Mouse (Mus musculus) megakaryocyte, adult 5-6 weeks (primary cell): Measurements from ENCODE around the gene Gm44805. TPM values are rescaled to one million over a fixed set of nuclear protein-coding genes. Genes with fewer than 3 reads are reported as not detected.

ENCODE experiments used
- ATAC-seq: 2 replicates; pipeline ENCODE4 v1.8.0; 2016; ENCODE audit warnings: mild to moderate bottlenecking, inconsistent platforms; ENCODE audit not compliant: poor library complexity, severe bottlenecking
- total RNA-seq, 2 experiments: library from RNA; stranded (forward) in 1 of 2; stranded (reverse) in 1 of 2; fragments of 153-499, 151-499 nt in 1 of 2; fragments of 221-1000, 200-1000 nt in 1 of 2; gene quantifications; 2 replicates each; pipeline versions ENCODE4 v1.2.3 to v1.2.4; 2015 to 2017

Gene Gm44805
- total RNA-seq, 2 experiments from 2014 or later = not detected

GRCm38 (mm10) chr7:19634591-19634990 is 46.6 kb downstream of the Gm44805 start:
- no peak for ATAC-seq

GRCm38 (mm10) chr7:19633855-19634254 is 47.4 kb downstream of the Gm44805 start:
- no peak for ATAC-seq

- no peak for ATAC-seq
Measured at GRCm38 (mm10) chr7:19633197-19633596, 48.0 kb downstream of the Gm44805 start.

- no peak for ATAC-seq
Measured at GRCm38 (mm10) chr7:19632720-19633119, 48.5 kb downstream of the Gm44805 start.

GRCm38 (mm10) chr7:19632275-19632674 is 48.9 kb downstream of the Gm44805 start:
- ATAC-seq = no peak

GRCm38 (mm10) chr7:19629361-19629734 is 51.9 kb downstream of the Gm44805 start, which contains the start of gene Relb:
Relb (minus strand) TSS chr7:19629438.
- peak; percentile 38 for ATAC-seq

- ATAC-seq = peak; percentile 86
Measured at GRCm38 (mm10) chr7:19628536-19629360, 52.5 kb downstream of the Gm44805 start.

- ATAC-seq = no peak
Measured at GRCm38 (mm10) chr7:19628192-19628535, 53.1 kb downstream of the Gm44805 start.

GRCm38 (mm10) chr7:19627721-19628120 is 53.5 kb downstream of the Gm44805 start:
- no peak for ATAC-seq

GRCm38 (mm10) chr7:19623433-19623832 is 57.8 kb downstream of the Gm44805 start:
- no peak for ATAC-seq

- ATAC-seq = no peak
Measured at GRCm38 (mm10) chr7:19622241-19622640, 59.0 kb downstream of the Gm44805 start.

Other genes starting within 250 kb of the Gm44805 start
- 11.4 and 14.7 TPM in 2 replicates for gene Mark4, start 222.6 kb downstream of the Gm44805 start, total RNA-seq (2015)
- gene Mark4, start 222.6 kb downstream of the Gm44805 start, total RNA-seq (2017) = 6.4 and 9.4 TPM in 2 replicates
- 0.09 and 0.14 TPM in 2 replicates for gene Exoc3l2, start 218.1 kb downstream of the Gm44805 start, total RNA-seq (2015)
- gene Exoc3l2, start 218.1 kb downstream of the Gm44805 start, total RNA-seq (2017) = 0.28 and 0.62 TPM in 2 replicates
- 3.9 and 6.2 TPM in 2 replicates for gene Bloc1s3, start 173.1 kb downstream of the Gm44805 start, total RNA-seq (2015)
- 2.7 and 4.0 TPM in 2 replicates for gene Bloc1s3, start 173.1 kb downstream of the Gm44805 start, total RNA-seq (2017)
- 27.1 and 32.1 TPM in 2 replicates for gene Trappc6a, start 173.0 kb downstream of the Gm44805 start, total RNA-seq (2015)
- gene Trappc6a, start 173.0 kb downstream of the Gm44805 start, total RNA-seq (2017) = 15.3 and 18.0 TPM in 2 replicates
- gene Nkpd1, start 163.6 kb downstream of the Gm44805 start, total RNA-seq (2015) = 0.23 TPM in 1 of 2 replicates, not detected in the other
- not detected in 2 replicates for gene Nkpd1, start 163.6 kb downstream of the Gm44805 start, total RNA-seq (2017)
- gene Ppp1r37, start 118.3 kb downstream of the Gm44805 start, total RNA-seq (2015) = 10.4 and 13.1 TPM in 2 replicates
- gene Ppp1r37, start 118.3 kb downstream of the Gm44805 start, total RNA-seq (2017) = 14.1 and 14.3 TPM in 2 replicates
- gene Zfp296, start 104.1 kb downstream of the Gm44805 start, total RNA-seq (2015) = 4.5 and 5.4 TPM in 2 replicates
- gene Zfp296, start 104.1 kb downstream of the Gm44805 start, total RNA-seq (2017) = 3.2 and 4.8 TPM in 2 replicates
- 78.2 and 107 TPM in 2 replicates for gene Gemin7, start 103.8 kb downstream of the Gm44805 start, total RNA-seq (2015)
- 39.9 and 49.3 TPM in 2 replicates for gene Gemin7, start 103.8 kb downstream of the Gm44805 start, total RNA-seq (2017)
- 15.8 and 23.4 TPM in 2 replicates for gene Clasrp, start 76.9 kb downstream of the Gm44805 start, total RNA-seq (2015)
- gene Clasrp, start 76.9 kb downstream of the Gm44805 start, total RNA-seq (2017) = 28.8 and 32.6 TPM in 2 replicates
- gene Relb, start 52.0 kb downstream of the Gm44805 start, total RNA-seq (2015) = 8.3 and 8.6 TPM in 2 replicates
- gene Relb, start 52.0 kb downstream of the Gm44805 start, total RNA-seq (2017) = 9.3 and 10.3 TPM in 2 replicates
- gene Clptm1, start 16.4 kb downstream of the Gm44805 start, total RNA-seq (2015) = 56.6 and 62.8 TPM in 2 replicates
- gene Clptm1, start 16.4 kb downstream of the Gm44805 start, total RNA-seq (2017) = 33.2 and 37.8 TPM in 2 replicates
- gene Apoc2, start 3.5 kb downstream of the Gm44805 start, total RNA-seq (2015) = 90.8 and 107 TPM in 2 replicates
- 79.2 and 97.6 TPM in 2 replicates for gene Apoc2, start 3.5 kb downstream of the Gm44805 start, total RNA-seq (2017)
- gene Apoc4, start 56 bp upstream of the Gm44805 start, total RNA-seq (2015) = not detected in 2 replicates
- gene Apoc4, start 56 bp upstream of the Gm44805 start, total RNA-seq (2017) = 0.04 TPM in 1 of 2 replicates, not detected in the other
- gene Apoc1, start 11.2 kb upstream of the Gm44805 start, total RNA-seq (2015) = 3.8 and 7.8 TPM in 2 replicates
- gene Apoc1, start 11.2 kb upstream of the Gm44805 start, total RNA-seq (2017) = 4.2 and 15.8 TPM in 2 replicates
- 104 and 106 TPM in 2 replicates for gene Apoe, start 17.8 kb upstream of the Gm44805 start, total RNA-seq (2015)
- 609 and 642 TPM in 2 replicates for gene Apoe, start 17.8 kb upstream of the Gm44805 start, total RNA-seq (2017)
- 17.0 and 19.6 TPM in 2 replicates for gene Tomm40, start 34.0 kb upstream of the Gm44805 start, total RNA-seq (2015)
- gene Tomm40, start 34.0 kb upstream of the Gm44805 start, total RNA-seq (2017) = 8.6 and 12.6 TPM in 2 replicates
- 0.51 and 0.78 TPM in 2 replicates for gene Nectin2, start 69.1 kb upstream of the Gm44805 start, total RNA-seq (2015)
- gene Nectin2, start 69.1 kb upstream of the Gm44805 start, total RNA-seq (2017) = 0.37 and 0.66 TPM in 2 replicates
- gene Bcam, start 89.6 kb upstream of the Gm44805 start, total RNA-seq (2015) = not detected in 2 replicates
- gene Bcam, start 89.6 kb upstream of the Gm44805 start, total RNA-seq (2017) = 0.29 TPM in 1 of 2 replicates, not detected in the other
- not detected in 2 replicates for gene Cblc, start 115.4 kb upstream of the Gm44805 start, total RNA-seq (2015)
- gene Cblc, start 115.4 kb upstream of the Gm44805 start, total RNA-seq (2017) = not detected in 2 replicates
- gene Bcl3, start 141.3 kb upstream of the Gm44805 start, total RNA-seq (2015) = 29.2 and 39.1 TPM in 2 replicates
- gene Bcl3, start 141.3 kb upstream of the Gm44805 start, total RNA-seq (2017) = 9.7 and 17.1 TPM in 2 replicates
- not detected in 2 replicates for gene Gm19345, start 170.6 kb upstream of the Gm44805 start, total RNA-seq (2015)
- gene Gm19345, start 170.6 kb upstream of the Gm44805 start, total RNA-seq (2017) = not detected in 2 replicates
- gene Ceacam16, start 179.9 kb upstream of the Gm44805 start, total RNA-seq (2015) = 0.47 and 0.75 TPM in 2 replicates
- 0.18 and 0.28 TPM in 2 replicates for gene Ceacam16, start 179.9 kb upstream of the Gm44805 start, total RNA-seq (2017)
- 1.2 and 1.3 TPM in 2 replicates for gene Ceacam19, start 206.5 kb upstream of the Gm44805 start, total RNA-seq (2015)
- gene Ceacam19, start 206.5 kb upstream of the Gm44805 start, total RNA-seq (2017) = 1.6 and 2.4 TPM in 2 replicates
- 7.8 TPM in 2 replicates for gene Pvr, start 239.7 kb upstream of the Gm44805 start, total RNA-seq (2015)
- 7.6 TPM in 2 replicates for gene Pvr, start 239.7 kb upstream of the Gm44805 start, total RNA-seq (2017)